Mouse (Mus musculus): ENCODE measurements around the gene Ell2.
"Not testable (repeated sequence)": the region's sequence is repeated elsewhere in the genome, so short reads cannot be mapped to it uniquely, and the experiment has no call there.

The Ell2 gene

DNA sequence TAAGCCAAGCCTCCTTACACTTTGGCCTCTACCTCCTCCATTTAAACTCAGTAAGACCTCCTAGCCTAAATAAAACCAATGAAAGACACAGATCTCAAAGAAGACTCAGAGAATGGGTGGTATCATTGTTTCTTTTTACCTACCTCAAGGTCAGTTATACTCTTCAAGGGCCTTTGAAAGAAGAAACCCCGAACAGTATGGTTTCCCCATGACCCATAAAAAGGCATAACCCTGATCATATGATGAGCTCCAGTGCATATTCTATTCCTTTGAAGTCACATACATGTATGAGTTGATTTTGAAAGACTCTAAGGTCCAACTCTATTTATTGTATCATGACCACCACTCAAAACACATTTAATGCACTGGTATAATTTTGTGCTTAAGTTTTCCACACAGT, at the start of gene Ell2:
Gene Ell2 (plus strand): TSS at position 301 of the 400 bp plus-strand sequence.
- DNase-seq: no peak

GRCm38 (mm10) chr13:75685438-75685837, 21.1 kb upstream of the Ell2 start:
- no peak for DNase-seq

GRCm38 (mm10) chr13:75686995-75687394, 19.6 kb upstream of the Ell2 start:
- no peak for DNase-seq

DNA sequence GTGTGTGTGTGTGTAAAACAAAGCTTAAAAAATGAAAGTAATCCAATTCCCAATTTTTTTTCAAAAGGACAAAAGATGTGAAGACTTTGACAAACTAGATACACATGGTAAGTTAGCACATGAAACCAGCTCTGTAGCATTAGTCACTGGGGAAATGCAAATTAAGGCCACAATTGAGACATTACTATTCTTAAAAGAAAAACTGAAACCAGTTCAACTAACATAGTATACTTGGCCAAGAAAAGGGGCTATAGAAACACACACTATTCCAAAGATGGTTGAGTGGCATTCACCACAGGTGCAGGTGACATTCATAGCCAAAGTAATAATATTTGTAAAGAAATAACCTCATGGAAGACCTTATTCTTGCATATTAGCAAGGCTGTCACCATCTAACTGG, 14.9 kb upstream of the Ell2 start:
- no peak for DNase-seq

- no peak for DNase-seq
These were observed 13.5 kb upstream of the Ell2 start for GRCm38 (mm10) chr13:75693081-75693480.

GRCm38 (mm10) chr13:75702814-75703213, 3.7 kb upstream of the Ell2 start:
- DNase-seq: no peak

- DNase-seq: peak; percentile 96 to 98
These were observed 592 bp downstream of the Ell2 start for GRCm38 (mm10) chr13:75706882-75707816.

DNA sequence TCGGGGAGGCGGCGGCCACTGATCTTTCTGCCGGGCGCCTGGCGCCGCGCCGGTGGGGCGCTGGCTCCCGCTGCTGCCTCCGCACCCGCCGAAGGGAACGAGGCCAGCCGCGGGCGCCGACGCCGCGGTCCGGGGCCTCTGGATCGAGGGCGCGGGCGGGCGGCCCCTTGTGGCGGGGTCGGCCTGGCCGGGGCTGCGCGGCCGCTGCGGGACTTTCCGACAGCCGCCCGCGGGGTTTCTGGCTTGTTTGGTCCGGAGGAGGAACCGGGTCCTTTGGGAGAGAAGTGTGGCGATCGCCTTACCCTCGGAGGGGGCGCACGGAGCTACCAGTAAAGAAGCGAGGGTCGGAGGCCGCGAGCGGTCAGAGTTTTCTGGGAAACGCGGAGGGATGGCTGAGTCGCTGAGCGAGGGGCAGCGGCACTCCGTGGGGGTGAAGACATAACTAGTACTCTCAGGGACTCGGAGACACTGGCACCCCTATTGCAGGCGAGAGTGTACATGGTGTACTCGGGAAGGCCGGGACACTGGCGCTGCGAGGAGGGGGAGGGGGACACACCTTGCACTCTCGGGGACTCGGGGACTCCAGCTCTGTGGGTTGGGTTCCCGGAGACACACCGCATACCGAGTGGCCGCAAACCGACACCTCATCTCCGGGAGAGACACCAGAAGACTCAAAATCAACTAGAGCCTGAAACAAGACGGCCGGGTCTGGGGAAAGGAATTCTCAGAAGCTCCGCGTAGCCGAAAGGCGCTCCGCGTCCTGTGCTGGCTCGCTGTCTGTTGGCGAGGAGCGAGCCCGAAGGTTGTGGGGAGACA, 1.5 kb downstream of the Ell2 start:
- peak; percentile 67 to 71 for DNase-seq

DNA sequence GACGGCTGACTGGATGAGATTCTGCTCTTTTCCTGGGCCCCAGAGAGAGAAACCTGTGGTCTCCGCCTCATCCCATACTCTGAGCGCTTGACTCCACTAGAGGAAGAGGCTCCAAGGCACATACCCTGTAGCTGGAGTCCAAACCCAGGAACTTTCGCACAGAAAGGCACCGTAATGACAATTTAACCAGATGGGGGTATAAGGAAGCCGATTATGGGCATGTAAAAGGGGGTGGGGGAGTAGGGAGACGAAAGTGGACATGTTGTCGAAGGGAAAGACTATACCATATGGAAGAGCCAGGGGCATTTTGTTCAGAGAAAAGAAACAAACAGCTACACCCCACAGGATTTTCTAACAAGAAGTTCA, 2.1 kb downstream of the Ell2 start:
- DNase-seq: no peak

GRCm38 (mm10) chr13:75709026-75709778, 2.6 kb downstream of the Ell2 start:
- DNase-seq: no peak

GRCm38 (mm10) chr13:75710152-75710551, 3.6 kb downstream of the Ell2 start:
- no peak for DNase-seq

- not testable (repeated sequence) for DNase-seq
These were observed 5.0 kb downstream of the Ell2 start for GRCm38 (mm10) chr13:75711517-75711916.

- DNase-seq: not testable (repeated sequence)
These were observed 6.0 kb downstream of the Ell2 start for GRCm38 (mm10) chr13:75712544-75712943.

DNA sequence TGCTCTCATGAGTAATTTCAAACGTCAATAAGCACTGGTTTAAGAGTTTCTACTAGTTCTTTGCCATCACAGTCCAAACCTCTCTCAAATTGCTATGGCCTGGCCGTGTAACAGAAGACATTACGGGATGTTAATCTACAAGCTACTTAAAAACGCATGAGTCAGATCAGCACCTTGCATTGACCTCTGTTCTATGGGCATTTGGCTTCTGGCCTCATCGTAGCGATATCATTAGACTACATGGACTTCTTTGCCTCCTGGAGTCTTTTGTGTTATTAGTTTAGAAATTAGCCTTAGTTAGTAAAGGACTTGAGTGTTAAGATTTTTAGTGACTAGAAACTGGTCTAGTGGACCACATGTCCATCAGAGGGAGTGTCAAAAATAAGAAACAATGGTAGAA, 7.8 kb downstream of the Ell2 start:
- no peak for DNase-seq

DNA sequence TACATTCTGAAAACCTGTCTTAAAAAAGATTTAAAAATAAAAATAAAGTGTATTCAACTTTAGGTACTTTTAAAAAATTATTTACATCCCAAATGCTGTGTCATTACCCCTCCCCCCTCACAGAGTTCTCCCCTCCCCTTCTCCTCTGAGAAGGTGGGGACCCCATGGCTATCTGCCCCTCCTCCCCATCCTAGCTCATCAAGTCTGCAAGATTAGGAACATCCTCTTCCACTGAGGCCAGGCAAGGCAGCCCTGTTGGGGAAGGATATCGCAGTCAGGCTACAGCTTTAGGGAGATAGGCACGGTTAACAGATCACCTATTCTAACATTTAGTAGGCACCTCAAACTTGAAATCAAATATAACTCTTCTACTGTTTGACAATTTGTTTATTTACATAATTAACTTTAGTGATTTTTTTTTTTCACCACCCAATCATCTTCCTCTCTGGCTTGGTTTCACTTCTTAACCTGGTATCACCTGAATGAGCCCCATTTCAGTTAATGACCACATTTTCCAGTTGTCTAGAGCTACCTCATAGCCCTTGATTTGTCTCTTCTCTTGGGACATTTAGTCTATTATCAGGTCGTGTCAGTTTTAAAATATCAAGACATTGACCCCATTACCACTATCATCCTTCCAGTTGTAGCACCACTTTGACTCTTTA, 11.2 kb downstream of the Ell2 start:
- DNase-seq: no peak

GRCm38 (mm10) chr13:75718376-75718775, 11.8 kb downstream of the Ell2 start:
- no peak for DNase-seq

DNA sequence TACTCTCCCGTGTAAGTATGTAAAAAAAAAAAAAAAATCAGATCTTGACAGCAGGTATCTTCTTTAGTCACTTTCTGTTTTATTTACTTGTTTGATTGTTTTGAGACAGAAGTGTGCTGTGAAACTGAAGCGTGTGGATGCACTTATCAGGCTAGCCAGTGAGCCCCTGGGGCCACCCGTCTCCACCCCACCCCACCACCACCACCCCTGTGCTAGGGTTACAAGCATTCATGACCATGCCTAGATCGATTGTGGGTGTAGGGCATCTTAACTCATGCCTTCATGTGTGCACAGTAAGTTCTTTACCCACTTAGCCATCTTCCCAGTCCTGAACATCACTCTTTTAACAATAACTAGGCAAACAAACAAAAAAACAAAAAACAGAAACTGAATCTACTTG, 13.1 kb downstream of the Ell2 start:
- DNase-seq: no peak

DNA sequence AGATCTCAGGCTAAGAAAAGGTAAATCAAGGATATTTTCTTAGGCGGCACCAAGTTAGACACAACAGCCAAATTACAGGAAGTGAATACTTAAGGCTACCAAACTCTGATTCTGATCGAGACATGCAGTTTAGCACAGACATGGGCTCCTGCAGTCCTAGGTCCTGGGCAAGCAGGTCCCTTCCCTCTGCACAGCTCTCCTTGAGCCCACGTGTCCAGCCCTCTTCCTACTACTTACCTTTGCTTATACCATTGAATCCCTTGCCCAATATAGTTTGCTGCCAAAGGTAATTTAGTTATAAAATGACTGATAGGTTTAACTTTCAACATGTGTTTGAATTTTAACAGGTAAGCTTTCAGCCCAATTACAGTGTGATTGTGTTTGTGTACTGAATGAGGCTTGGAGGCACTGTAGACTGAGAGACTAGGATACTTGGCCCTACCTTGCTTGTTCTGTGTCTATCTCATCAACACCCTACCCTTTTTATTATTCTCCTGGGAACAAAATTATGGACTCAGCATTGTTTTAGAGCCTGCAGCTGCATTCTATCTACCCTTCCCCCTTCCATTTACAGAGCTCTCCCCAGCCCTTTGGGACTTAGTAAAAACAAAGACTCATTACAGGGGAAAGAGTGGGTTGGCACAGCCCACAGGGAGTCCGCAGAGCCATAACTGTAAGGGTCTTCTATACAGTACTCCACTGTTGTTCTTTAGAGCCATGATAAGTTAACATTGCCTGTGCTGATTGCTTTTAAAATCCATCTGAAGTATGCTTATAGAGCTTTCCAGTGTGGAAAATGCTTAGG, 20.2 kb downstream of the Ell2 start:
- no peak for DNase-seq

DNA sequence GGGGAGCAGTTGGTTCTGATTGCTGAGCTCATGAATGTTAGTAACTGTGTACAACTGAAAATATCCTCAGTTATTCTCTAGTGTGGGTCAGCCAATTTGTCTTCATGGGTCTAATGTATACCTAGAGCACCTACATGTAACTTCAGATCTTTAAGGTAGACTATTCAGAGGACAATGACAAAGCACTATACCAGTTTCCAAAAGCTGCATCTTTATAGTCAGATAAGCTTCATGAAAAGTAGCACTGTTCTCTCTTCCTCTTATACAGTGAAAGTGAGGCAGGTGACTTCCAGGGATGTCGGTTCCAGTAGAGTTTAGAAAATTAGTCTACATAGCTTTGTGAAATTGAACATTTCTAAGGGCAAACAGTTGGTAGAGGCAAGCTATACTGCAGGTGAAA, 21.4 kb downstream of the Ell2 start:
- DNase-seq: no peak

GRCm38 (mm10) chr13:75729834-75730233, 23.3 kb downstream of the Ell2 start:
- no peak for DNase-seq

GRCm38 (mm10) chr13:75730717-75731116, 24.2 kb downstream of the Ell2 start:
- DNase-seq: no peak

Data from lung, adult 18-20 months (tissue).